Mouse (Mus musculus): ENCODE data around the gene Fgfbp3.

GRCm38 (mm10) chr19:36926553-36927236 is 7.3 kb upstream of the Fgfbp3 start:
- TF ChIP-seq POLR2A (IDR thresholded peaks at IDR 0.05; ENCODE audit: insufficient read depth, low read depth, low read length) (no peak), CTCF (IDR thresholded peaks at IDR 0.05; ENCODE audit: insufficient read depth, low read depth, low read length) (no peak)

Measured in olfactory bulb, adult 2 months (tissue).